Mouse (Mus musculus): Measurements from ENCODE around the gene Trim17. TPM values are rescaled to one million over a fixed set of nuclear protein-coding genes. Genes with fewer than 3 reads are reported as not detected.
A peak's percentile ranks its signal among the peaks of the same experiment; 100 is the strongest.

Gene Trim17
- total RNA-seq, 2 experiments from 2014 or later, result 5.3 to 5.5 TPM

DNA sequence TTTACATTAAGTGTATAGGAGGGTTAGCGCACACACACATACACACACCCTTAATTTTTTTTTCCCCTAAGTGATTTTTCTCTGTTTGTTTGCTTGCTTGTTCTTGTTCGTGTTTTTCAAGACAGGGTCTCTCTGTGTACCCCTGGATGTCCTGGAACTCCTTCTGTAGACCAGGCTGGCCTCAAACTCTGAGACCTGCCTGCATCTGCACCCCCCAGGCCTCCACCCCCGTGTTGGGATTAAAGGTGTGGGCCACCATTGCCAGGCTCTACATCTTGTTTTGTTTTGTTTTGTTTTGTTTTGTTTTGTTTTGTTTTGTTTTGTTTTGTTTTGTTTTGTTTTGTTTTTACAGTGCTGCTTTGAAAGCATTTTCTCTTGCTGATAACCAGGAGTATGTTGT lies 7.2 kb upstream of the Trim17 start:
- no peak for DNase-seq (ENCODE audit: extremely low spot score in 1 of 2, low spot score in 1 of 2)

DNA sequence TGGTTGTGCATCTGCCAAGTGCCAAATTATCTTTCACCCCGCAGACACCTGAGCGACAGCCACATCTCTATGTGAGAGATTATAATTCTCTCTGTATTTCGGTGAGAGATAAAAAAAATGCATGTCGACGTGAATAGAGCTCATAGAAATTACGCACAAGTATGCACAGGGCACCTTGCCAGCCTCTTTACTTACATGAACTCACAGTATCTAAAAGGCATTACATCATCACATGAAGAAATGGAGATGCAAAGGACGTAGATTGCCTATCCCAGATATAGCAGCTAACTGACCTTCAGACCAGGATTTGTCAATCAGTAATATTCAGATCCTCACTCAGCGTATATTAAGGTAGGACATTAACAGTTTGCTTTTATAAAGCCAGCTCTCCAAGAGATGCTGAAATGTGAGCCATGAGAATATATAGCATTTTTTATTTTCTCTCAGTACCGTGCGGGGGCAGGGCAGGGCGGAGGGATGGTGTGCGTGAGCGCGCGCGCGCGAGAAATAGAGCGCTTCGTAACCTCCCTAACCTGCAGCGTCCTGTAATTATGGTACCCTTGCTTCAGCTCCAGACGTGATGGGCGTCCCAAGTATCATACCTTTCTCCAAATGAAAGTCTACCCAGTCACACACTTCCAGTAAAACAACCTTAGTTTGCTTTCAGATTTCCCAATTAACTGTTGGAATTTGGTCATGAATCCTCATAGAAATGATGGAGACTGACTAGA lies 6.5 kb upstream of the Trim17 start:
- DNase-seq (ENCODE audit: extremely low spot score in 1 of 2, low spot score in 1 of 2), result peak; percentile 44 to 48

GRCm38 (mm10) chr11:58948542-58949479 lies 5.7 kb upstream of the Trim17 start, which contains the start of gene Hist3h2ba:
TSS of gene Hist3h2ba (plus strand) at chr11:58948920.
- DNase-seq (ENCODE audit: extremely low spot score in 1 of 2, low spot score in 1 of 2), result peak; percentile 67 to 68

- DNase-seq (ENCODE audit: extremely low spot score in 1 of 2, low spot score in 1 of 2), result peak in 1 of 2 experiments; percentile 50
Observed at GRCm38 (mm10) chr11:58949480-58950431, 4.7 kb upstream of the Trim17 start.

DNA sequence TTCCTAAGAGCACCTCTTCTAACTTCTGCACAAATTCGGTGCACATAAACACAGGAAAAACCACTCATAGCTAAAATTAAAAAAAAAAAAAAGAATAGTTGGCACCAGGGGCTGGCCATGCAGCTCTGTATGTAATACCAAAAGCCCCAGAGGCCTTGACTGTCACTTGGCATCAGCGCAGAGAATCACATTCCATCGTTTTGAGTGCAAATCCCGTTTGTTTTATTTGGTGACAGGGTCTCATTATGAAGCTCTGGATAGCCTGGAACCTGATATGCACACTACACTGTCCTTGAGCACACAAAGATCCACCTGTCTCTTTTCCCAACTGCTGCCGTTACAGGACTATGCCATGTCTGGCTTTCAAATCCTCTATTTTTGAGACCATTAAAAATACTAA lies 3.3 kb upstream of the Trim17 start:
- DNase-seq (ENCODE audit: extremely low spot score in 1 of 2, low spot score in 1 of 2), result no peak

DNA sequence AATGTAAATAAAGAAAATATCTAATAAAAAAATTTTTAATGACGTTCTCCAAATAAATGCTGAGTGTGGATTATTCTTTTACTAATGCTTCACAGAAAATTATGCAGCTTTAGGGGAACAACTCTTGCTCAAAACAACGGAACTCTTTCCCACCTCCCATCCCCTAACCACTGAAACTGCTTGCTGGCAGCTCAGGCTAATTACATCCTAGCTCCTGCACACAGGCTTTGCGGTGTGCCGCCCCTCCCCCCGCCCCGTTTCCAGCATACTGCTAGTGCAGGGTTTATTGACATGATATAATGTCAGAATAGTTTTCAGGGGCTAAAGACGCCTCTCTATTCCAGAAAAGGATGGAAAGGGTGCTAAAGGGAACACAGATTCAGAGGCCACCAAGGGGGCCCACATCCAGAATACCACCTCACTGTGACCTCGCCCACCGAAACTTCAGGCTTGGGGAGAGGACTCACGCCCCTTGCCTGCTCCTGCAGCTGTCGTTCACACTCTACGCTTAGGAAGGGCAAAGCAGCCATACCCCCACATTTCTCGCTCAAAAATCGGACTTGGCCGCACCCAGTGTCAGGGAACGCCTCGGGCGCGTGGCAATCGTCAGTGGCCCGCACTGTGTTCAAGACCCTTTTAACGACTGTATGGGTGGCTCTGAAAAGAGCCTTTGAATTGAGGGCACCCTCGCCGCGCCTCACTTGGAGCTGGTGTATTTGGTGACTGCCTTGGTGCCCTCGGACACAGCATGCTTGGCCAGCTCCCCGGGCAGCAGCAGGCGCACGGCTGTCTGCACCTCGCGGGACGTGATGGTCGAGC lies 925 bp upstream of the Trim17 start:
- no peak for DNase-seq (ENCODE audit: extremely low spot score in 1 of 2, low spot score in 1 of 2)

DNA sequence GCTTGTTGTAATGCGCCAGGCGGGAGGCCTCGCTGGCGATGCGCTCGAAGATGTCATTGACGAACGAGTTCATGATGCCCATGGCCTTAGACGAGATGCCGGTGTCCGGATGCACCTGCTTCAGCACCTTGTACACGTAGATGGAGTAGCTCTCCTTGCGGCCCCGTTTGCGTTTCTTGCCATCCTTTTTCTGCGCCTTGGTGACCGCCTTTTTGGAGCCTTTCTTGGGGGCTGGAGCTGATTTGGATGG lies 390 bp upstream of the Trim17 start:
- DNase-seq (ENCODE audit: extremely low spot score in 1 of 2, low spot score in 1 of 2), result peak in 1 of 2 experiments; percentile 70

DNA sequence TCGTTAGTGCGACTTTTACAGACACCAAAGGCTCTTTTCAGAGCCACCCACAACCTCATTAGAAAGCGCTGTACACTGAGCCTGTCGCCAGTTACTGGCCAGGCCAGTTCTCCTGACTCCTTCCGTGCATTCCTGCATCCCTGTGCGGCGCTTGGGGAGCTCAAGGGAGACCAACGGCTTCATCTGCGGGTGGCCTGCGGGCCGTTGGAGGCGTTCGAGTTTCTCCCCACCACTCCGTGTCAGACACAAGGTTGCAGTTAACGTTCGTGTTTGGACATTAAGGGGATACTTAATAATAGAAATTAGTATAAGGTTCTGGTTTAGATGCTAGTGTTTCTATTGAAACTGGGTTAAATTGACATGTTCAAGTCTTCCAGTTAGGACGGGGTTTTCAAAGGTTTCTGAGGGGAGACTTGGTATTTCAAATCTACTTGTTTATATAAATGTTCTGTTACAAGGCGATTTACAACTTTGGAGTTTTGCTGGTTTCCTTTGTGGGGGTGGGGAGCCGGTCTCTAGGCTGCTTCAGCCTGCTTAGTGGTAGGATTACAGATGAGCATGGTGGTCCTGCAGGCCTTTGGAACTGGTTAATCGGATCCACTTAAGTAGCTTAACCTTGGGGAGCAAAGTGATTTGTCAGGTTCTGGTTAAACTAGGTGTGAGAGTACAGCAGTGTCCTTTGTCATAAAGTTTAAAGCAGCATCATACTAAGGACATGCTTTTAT lies 820 bp downstream of the Trim17 start:
- no peak for DNase-seq (ENCODE audit: extremely low spot score in 1 of 2, low spot score in 1 of 2)

DNA sequence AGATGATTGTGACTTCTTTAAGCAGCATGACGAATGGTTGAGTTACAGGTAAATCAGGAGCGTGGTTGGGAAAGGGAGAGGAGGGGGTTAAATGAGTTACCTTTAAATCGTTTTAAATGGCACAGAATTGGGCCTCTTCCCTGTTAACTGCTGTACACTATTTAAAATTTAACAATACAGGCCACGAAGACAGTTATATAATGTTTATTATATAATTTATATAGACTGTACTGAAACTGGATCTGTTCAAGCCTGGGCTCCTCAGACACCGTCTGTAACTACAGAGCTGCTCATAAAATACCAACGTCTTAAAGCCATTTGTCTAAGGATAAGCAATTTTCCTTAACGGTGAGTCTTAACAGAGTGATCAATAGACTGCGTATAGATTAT lies 1.4 kb downstream of the Trim17 start:
- DNase-seq (ENCODE audit: extremely low spot score in 1 of 2, low spot score in 1 of 2), result no peak

GRCm38 (mm10) chr11:58957226-58957914 lies 2.9 kb downstream of the Trim17 start:
- no peak for DNase-seq (ENCODE audit: extremely low spot score in 1 of 2, low spot score in 1 of 2)

GRCm38 (mm10) chr11:58958536-58958935 lies 4.1 kb downstream of the Trim17 start:
- DNase-seq (ENCODE audit: extremely low spot score in 1 of 2, low spot score in 1 of 2), result no peak

DNA sequence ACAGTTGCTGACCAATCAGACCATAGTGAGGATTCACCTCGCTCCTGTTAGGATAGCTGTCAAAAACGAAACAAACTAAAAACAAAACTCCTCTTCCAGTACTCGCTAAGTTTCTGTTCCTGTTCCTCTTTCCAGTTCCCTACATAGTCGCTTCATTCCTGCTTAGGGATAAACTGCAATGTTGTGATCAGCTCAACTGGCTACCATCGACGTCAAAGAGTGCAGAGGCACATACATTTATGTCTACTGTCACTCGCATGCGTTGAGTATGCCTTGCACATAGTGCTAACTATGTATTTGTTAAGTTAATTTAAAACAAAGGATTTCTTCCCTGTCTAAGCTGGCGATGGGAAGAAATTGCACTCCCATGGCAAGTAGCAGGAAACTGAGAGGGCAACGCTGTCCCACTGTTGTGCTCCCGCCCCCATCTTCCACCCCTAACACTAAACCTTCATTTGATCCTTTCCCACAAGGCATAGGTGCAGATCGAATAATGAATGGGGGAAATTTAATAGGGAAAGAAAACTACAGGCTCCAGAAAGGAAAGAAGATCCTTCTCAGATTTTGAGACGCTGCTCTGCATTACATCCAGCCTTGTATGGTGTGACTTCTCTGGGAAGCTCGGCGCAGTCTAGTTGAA lies 4.8 kb downstream of the Trim17 start:
- no peak for DNase-seq (ENCODE audit: extremely low spot score in 1 of 2, low spot score in 1 of 2)

DNA sequence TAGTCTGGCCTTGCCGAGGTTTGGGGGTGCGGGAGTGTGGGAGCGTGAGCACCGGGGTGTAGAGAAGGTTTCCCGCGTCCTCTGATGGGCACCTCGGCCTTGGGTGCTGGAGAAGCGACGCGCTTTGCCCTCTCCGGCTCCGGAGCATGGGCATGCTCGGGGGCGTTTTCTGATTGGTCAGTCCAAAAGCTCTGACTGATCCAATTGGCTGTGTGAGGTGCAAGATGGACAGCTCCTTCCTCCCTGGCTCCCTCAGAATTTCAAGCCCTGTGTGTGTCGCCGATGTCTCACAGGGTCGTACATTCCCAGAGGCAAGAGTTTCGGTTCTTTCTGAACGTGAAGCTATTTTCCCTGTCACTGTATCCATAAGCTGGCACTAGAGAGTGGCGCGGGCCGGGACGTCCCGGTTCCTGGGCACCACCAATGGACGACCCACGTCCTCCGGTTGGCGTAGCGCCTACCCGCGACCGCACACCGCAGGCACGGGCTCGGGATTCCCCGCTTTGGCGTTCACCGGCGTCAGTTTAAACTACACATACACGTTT lies 5.5 kb downstream of the Trim17 start:
- DNase-seq (ENCODE audit: extremely low spot score in 1 of 2, low spot score in 1 of 2), result peak; percentile 62 to 65

- DNase-seq (ENCODE audit: extremely low spot score in 1 of 2, low spot score in 1 of 2), result no peak
Observed at GRCm38 (mm10) chr11:58961364-58962177, 7.1 kb downstream of the Trim17 start.

DNA sequence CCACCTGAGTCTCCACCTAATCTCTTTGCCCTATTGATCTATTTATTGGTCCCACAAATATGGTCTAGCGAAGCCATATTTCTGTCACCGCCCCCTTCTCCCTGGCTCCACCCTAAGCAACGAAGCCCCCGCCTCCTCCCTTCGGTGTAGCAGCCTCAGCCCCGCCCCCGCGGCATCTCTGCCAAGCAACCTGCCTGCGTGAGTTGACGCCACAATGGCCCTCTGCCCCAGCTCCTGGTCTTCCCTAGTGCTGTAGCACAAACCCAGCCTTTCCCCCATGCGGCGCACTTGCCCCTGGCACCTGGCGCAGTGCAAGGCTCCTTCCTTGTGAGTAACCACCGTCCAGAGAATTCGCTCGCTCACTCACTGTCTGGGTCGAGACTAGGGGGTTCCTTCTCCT lies 9.1 kb downstream of the Trim17 start:
- no peak for DNase-seq (ENCODE audit: extremely low spot score in 1 of 2, low spot score in 1 of 2)

GRCm38 (mm10) chr11:58964216-58964615 lies 9.7 kb downstream of the Trim17 start:
- no peak for DNase-seq (ENCODE audit: extremely low spot score in 1 of 2, low spot score in 1 of 2)
